In the genomic region with DNA sequence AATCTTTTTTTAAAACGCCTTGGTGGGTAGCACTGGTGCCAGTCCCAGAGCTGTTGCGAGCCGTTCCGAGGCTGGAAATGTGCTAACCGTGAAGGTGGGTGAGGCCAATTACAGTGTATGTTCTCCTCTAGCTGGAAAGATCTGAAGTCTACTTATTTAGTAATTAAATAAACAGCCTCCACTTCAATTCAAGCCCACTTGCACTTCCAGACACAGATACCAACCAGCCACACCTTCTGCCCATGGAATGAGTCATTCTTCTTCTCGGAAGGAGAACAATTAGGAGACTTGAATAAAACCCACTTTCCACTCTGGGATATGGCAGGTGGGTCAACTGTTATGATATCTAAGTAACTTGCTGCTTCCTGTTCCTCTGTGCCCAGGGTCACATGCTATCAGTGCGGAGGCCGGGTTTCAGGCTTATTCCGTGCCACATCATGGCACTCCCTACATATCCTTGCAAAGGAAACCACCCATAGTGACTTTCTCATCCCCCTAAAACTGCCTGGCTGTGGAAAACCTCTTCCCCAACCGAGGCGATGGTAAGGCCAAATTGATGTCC, we compare ENCODE assay signal across 19 mouse cellular contexts. TPM values are rescaled to one million over a fixed set of nuclear protein-coding genes. Genes with fewer than 3 reads are reported as not detected.
"Had no signal": no experiment of that assay in that cellular context is flagged by ENCODE, and none has a peak within 500 bp of the region (broad histone marks: within the 10 kb centered on the region; RNA-seq: fewer than 3 reads in every experiment).

No protein-coding gene starts in this region.

- H3K4me1 ChIP-seq: liver, embryonic 13.5 days; midbrain, embryonic 15.5 days; neural tube, embryonic 12.5 days had no signal

- H3K27ac ChIP-seq: kidney, embryonic 15.5 days; left cerebral cortex, adult 2 months; liver, embryonic 13.5 days; midbrain, embryonic 15.5 days; neural tube, embryonic 12.5 days had no signal

- H3K36me3 ChIP-seq: kidney, embryonic 15.5 days; liver, embryonic 13.5 days; midbrain, embryonic 15.5 days; neural tube, embryonic 12.5 days had no signal

- DNase-seq: kidney, adult 18-20 months; kidney, postnatal 25 days; liver; liver, embryonic 13.5 days; liver, postnatal 0 days; lung, postnatal 4 days; thymus, adult 18-20 months; thymus, postnatal 25 days had no signal

- ATAC-seq: inflammation-experienced regulatory T-cells, adult 6 months; liver, postnatal 0 days; midbrain, embryonic 15.5 days had no signal

- H3K4me3 ChIP-seq: kidney, embryonic 15.5 days; left cerebral cortex, adult 2 months; liver, embryonic 13.5 days; megakaryocyte, embryonic 14.5 days; midbrain, embryonic 15.5 days; neural tube, embryonic 12.5 days had no signal

- H3K4me2 ChIP-seq: kidney, embryonic 15.5 days; liver, embryonic 13.5 days; midbrain, embryonic 11.5 days; midbrain, embryonic 15.5 days; neural tube, embryonic 12.5 days had no signal

- H3K27me3 ChIP-seq: kidney, embryonic 15.5 days; liver, embryonic 13.5 days; megakaryocyte, embryonic 14.5 days; midbrain, embryonic 15.5 days; neural tube, embryonic 12.5 days had no signal

- H3K9ac ChIP-seq: kidney, embryonic 15.5 days; liver, embryonic 13.5 days; liver, postnatal 0 days; midbrain, embryonic 15.5 days; neural tube, embryonic 12.5 days had no signal

- H3K9me3 ChIP-seq: kidney, embryonic 15.5 days; liver, embryonic 13.5 days; megakaryocyte, embryonic 14.5 days; midbrain, embryonic 15.5 days; neural tube, embryonic 12.5 days had no signal

RNA-seq across cellular contexts. Expression of a gene that starts 54.8 kb away (rescaled TPM):
- total RNA-seq: monocyte, adult 5-6 weeks; neutrophil, adult 5-6 weeks had no signal
- polyA plus RNA-seq: inflammation-experienced regulatory T-cells, adult 6 months; kidney, embryonic 15.5 days; limb, embryonic 11.5 days; liver, postnatal 0 days; lung, embryonic 16.5 days; midbrain, embryonic 11.5 days; neural tube, embryonic 12.5 days had no signal
